Mouse (Mus musculus): ENCODE data around the gene Fam83g. TPM values are rescaled to one million over a fixed set of nuclear protein-coding genes. Genes with fewer than 3 reads are reported as not detected.

The Fam83g gene
- polyA plus RNA-seq, 1 experiment from 2014 or later: not detected

DNA sequence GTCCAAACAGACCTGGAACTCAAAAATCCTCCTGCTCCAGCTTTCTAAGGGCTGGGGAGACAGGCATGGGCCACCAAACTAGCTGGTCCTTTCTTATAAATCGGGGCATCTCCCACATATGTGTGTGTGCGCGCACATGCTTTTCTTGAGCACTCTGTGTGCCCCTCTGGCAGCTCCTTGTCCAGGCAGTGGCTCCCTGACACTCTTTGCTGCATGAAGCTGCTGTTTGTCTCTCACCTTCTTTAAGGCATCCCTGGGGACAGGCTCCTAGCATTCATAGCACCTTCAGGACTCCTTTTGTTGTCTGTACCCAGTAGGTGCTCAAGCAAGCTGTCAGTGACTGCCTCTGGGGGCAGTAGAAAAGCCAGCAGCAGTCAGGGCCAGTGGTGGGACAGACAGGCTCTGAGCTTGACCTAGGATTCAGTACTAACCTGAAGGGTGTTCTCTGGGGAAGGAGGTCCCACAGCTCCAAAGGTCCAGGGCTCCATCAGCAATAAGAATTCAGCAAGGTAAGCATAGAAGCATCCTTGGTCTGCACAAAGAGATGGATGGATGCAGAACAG lies 25.4 kb upstream of the Fam83g start:
- Histone ChIP-seq H3K79me2 (ENCODE audit: inconsistent target) (no peaks in the 10 kb centered on the region), H3K27ac (no peak overlapping the region), H3K4me3 (ENCODE audit: inconsistent target) (no peak overlapping the region), H3K36me3 (ENCODE audit: inconsistent target) (no peaks in the 10 kb centered on the region)
- 93% methylated on average over 3 of the region's 3 CpGs for WGBS (ENCODE audit: missing documents)

DNA sequence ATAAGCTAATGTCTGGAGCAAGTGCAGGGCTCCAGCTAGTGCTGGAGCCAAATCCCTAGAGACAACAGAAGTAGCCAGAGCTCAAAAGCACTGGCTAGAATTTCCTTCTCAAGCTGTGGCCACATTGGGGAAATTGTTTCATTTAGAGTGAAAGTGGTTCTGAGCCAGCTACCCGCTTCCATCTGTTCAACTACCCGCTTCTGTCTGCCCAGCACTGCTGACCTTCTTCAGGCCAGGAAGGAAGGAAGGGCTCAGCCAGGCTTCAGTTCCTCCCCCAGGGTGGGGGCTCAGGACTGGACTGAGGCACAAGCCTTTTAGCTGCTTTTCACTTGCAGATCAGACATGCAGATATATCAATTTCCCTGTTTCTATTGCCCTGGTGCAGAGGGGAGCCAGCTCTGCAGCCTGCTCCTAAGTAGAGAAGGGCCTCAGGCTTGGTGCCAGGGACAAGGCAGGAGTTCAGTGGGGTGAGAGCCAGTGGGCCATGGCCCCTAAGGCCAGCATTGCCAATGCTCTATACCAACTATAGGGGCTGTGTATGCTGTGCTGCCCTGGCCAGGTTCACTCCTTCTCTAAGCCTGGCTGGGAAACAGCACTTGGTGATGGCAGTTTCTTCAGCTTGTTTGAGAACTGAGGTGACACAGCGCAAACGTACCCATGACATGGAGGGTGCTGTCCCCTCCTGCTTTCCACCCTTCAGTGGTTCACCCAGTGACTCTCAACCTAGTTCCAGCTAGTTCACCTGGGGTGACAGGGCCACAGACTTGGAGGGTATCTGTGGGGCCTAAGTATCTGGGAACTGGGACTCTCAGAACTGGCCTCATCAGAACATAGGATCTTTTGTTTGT lies 24.7 kb upstream of the Fam83g start:
- H3K27ac ChIP-seq: no peak overlapping the region

DNA sequence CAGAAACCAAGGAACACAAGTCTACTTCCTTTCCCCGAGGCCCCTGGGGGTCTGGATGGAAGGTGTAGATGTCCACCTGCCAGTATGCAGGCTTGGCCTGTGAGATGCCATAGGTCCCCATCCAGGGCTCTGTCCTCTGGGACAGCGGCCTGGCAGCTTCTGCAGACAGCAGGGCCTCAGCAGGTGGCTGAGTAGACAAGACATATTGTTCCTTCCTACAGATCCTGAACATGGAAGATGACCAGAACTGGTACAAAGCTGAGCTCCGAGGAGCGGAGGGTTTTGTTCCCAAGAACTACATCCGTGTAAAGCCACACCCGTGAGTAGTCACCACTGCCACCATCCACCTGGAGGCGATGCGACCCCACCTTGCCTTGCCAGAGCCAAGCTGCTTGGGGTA lies 23.9 kb upstream of the Fam83g start:
- H3K27ac ChIP-seq: no peak overlapping the region

More for the DNA sequence above, 24.7 kb upstream of the Fam83g start:
- 65% methylated on average over 4 of the region's 4 CpGs for WGBS (ENCODE audit: missing documents)
- Histone ChIP-seq H3K36me3 (ENCODE audit: inconsistent target) (no peaks in the 10 kb centered on the region), H3K79me2 (ENCODE audit: inconsistent target) (no peaks in the 10 kb centered on the region), H3K4me3 (ENCODE audit: inconsistent target) (no peak overlapping the region)

DNA sequence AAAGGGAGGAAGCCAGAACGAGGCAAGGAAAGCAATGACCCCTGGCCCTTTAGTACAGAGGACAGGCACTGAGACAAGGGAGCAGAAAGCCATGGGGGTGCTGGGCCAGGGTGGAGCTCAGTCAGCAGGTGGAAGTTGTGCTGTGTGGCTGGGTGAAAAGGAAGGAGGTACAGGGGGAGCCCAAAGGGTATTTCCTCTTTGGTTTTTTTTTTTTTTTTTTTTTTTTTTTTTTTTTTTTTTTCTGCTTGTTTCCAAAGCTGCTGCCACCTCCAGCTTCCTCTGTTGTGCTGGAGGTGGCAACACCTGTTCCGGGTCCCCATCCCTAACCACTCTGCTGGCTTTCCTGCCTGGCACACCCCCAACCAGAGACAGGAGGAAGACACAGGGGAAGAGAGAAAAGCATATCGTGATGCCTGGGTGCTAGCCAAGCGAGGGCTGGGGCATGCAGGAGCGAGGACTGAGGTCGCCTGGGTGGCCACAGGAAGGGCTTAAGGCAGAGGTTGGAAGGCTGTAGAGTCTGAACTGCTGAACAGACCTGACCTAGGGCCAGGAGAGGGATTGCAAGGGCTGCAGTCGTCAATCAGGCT lies 23.0 kb upstream of the Fam83g start:
- no peak overlapping the region for H3K27ac ChIP-seq
- H3K79me2 ChIP-seq (ENCODE audit: inconsistent target): no peaks in the 10 kb centered on the region
- no peaks in the 10 kb centered on the region for H3K36me3 ChIP-seq (ENCODE audit: inconsistent target)
- 46% methylated on average over 7 of the region's 7 CpGs for WGBS (ENCODE audit: missing documents)
- no peak overlapping the region for H3K4me3 ChIP-seq (ENCODE audit: inconsistent target)

More for the DNA sequence above, 23.9 kb upstream of the Fam83g start:
- H3K4me3 ChIP-seq (ENCODE audit: inconsistent target): no peak overlapping the region
- no peaks in the 10 kb centered on the region for H3K79me2 ChIP-seq (ENCODE audit: inconsistent target)
- no peaks in the 10 kb centered on the region for H3K36me3 ChIP-seq (ENCODE audit: inconsistent target)
- 87% methylated on average over 8 of the region's 8 CpGs for WGBS (ENCODE audit: missing documents)

DNA sequence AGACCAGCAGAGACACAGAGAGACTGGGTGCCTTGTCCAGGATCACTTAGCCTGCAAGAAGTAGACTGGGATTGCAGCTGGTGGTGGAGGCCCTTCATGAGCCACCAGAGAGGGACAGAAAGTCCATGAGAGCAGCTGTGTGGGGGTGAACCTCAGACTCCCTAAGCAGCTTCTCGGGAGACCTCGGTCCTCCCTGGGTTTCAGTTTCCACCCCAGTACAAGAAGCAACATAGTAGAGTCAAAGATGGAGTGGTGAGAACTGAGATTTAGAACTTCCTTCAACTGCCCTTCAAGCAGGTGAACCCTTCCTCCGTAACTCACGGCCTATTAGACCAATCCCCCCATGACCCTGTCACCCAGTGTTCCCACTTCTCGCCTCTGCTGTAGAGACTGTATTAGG lies 21.7 kb upstream of the Fam83g start:
- no peaks in the 10 kb centered on the region for H3K36me3 ChIP-seq (ENCODE audit: inconsistent target)
- H3K4me3 ChIP-seq (ENCODE audit: inconsistent target): no peak overlapping the region
- no peaks in the 10 kb centered on the region for H3K79me2 ChIP-seq (ENCODE audit: inconsistent target)
- H3K27ac ChIP-seq: no peak overlapping the region
- 95% methylated on average over 5 of the region's 5 CpGs for WGBS (ENCODE audit: missing documents)

DNA sequence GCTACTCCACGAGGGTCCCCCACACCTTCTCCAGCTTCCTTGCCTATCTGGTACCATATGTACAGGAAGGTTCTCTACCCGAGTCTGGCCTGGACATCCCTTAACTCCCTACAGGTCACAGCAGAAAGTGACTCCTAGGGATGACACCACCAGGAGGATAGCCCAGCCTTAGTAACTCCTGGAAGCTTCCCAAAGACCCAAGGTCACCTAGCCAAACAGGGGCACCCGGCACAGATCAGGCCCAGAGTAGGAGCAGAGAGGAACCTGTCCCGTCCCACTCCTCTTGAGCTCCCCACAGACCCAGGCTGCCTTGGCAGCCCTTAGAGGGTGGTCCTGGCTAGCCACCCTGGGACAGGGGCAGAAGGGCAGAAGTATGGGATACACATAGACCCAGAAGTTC lies 18.5 kb upstream of the Fam83g start:
- H3K36me3 ChIP-seq (ENCODE audit: inconsistent target): no peaks in the 10 kb centered on the region
- WGBS (ENCODE audit: missing documents): 85% methylated on average over 4 of the region's 4 CpGs

DNA sequence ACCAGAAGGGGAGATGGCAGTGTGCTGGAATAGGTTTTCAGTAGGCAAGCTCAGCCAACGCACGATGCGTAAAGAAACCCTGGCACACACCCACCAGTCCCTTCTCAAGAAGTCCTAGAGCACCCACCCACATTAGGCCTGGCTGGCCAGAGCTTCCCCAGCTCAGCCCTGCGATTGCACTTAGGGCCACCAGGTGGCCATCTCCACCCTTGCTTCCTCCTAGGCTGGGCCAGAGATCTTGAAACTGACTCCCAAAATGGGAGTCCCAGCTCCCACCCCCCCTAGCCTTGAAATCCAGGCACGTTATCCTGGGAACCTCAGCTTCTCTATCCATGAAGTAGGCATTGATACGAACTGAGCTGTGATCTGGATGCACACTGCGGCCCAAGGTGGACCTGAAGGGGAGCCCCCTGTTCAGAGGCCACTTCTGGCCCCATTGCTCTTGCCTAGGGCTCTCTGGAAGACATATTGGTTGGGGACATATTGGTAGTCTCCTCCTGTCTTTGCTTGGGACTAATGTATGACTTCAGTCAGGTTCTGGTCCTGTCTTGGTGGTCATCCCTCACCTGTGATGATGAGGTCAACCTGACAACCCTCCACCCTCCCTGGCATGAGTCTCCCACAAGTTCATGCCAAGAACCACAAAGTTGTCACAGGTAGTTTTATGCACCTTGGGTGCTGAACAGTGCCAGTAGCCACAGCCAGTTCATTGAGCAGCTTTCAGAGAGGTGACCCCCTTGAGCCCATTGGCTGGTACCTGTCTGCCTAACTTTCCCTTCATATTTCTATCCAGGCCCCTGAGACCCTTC lies 17.7 kb upstream of the Fam83g start:
- Histone ChIP-seq H3K4me3 (ENCODE audit: inconsistent target) (no peak overlapping the region), H3K79me2 (ENCODE audit: inconsistent target) (no peaks in the 10 kb centered on the region), H3K27ac (no peak overlapping the region), H3K36me3 (ENCODE audit: inconsistent target) (no peaks in the 10 kb centered on the region)
- WGBS (ENCODE audit: missing documents): 62% methylated on average over 7 of the region's 7 CpGs

More for the DNA sequence above, 18.5 kb upstream of the Fam83g start:
- H3K4me3 ChIP-seq (ENCODE audit: inconsistent target): no peak overlapping the region
- H3K27ac ChIP-seq: no peak overlapping the region
- H3K79me2 ChIP-seq (ENCODE audit: inconsistent target): no peaks in the 10 kb centered on the region

DNA sequence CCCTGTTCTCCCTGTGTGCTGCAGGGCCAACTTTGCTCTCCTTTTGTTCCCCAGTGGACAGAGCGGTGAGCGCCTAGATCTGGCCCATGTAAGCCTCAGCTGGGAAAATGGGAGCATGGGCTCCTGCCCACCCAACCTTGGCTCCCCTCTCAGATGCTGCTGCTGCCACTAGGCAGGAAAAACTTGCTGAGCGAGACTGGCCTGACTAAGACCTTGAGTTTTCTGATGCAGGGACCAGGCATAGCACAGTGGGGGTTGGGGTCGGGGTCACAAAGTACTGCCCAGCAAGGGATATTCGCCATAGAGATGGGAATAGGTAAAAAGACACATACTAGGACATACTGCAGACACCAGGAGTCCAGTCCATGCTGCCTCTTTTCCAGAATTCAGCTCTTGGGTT lies 16.6 kb upstream of the Fam83g start:
- 95% methylated on average over 5 of the region's 5 CpGs for WGBS (ENCODE audit: missing documents)
- Histone ChIP-seq H3K27ac (no peak overlapping the region), H3K36me3 (ENCODE audit: inconsistent target) (no peaks in the 10 kb centered on the region), H3K79me2 (ENCODE audit: inconsistent target) (no peaks in the 10 kb centered on the region), H3K4me3 (ENCODE audit: inconsistent target) (no peak overlapping the region)

DNA sequence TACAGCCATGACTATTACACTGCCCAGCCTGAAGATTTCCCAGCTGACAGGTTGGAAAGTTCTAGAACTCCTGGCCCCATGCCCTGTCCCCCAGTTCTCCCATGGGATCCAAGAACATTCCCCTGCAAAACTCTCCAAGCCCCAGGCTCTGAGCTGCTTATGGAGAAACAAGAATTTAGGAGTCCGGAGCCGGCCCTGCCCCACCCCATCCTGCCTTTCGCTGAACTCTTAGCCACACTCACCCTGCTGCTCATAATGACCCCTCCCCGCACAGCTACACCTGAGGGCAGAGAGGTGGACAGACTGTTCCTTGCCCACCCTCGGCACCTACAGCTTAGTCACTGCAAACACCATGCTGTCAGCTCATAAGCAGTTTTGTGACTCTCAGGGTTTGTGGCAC lies 16.1 kb upstream of the Fam83g start:
- Histone ChIP-seq H3K79me2 (ENCODE audit: inconsistent target) (no peaks in the 10 kb centered on the region), H3K4me3 (ENCODE audit: inconsistent target) (no peak overlapping the region), H3K36me3 (ENCODE audit: inconsistent target) (no peaks in the 10 kb centered on the region), H3K27ac (no peak overlapping the region)
- 93% methylated on average over 5 of the region's 5 CpGs for WGBS (ENCODE audit: missing documents)

DNA sequence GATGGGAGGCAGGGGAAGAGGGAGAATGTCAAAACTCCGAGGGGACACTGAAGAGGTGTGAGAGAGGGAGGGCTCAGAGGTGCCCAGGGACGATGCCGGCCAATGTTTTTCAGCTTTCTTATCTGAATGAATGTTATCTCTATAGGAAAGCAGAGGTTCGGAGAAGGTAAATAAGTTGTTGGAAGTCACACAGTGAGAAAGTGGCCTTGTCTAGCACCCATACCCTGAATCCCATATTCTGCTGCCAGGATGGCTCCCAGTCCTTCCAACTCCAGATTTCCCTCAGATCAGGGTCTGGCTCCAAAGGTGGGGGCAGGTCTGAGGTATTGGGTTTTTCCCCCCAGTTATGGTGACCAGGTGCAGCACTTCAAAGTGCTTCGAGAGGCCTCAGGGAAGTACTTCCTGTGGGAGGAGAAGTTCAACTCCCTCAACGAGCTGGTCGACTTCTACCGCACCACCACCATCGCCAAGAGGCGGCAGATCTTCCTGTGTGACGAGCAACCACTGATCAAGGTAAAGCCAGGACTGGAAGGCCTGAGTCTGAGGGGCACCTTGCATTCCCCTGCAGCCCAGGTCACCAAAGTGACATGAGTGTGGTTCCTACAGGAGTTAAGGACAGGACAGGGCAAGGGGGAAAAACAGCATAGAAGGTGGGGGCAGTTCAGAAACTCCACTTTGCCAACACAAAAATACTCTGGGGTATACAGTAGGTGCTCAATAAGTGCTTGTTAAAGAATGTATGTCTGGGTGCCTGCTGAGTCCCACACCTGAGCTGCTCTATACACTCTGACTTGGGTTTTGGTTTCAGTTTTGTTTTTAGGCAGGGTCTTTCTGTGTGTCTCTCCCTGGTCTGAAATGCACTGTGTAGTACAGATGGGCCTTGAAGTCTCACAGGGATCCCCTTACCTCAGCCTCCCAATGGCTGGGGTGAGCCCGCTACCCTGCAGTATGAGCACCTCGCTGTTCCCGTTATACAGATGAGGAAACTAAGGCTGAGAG lies 14.1 kb upstream of the Fam83g start:
- 69% methylated on average over 14 of the region's 14 CpGs for WGBS (ENCODE audit: missing documents)
- Histone ChIP-seq H3K27ac (no peak overlapping the region), H3K4me3 (ENCODE audit: inconsistent target) (no peak overlapping the region), H3K36me3 (ENCODE audit: inconsistent target) (no peaks in the 10 kb centered on the region), H3K79me2 (ENCODE audit: inconsistent target) (no peaks in the 10 kb centered on the region)

DNA sequence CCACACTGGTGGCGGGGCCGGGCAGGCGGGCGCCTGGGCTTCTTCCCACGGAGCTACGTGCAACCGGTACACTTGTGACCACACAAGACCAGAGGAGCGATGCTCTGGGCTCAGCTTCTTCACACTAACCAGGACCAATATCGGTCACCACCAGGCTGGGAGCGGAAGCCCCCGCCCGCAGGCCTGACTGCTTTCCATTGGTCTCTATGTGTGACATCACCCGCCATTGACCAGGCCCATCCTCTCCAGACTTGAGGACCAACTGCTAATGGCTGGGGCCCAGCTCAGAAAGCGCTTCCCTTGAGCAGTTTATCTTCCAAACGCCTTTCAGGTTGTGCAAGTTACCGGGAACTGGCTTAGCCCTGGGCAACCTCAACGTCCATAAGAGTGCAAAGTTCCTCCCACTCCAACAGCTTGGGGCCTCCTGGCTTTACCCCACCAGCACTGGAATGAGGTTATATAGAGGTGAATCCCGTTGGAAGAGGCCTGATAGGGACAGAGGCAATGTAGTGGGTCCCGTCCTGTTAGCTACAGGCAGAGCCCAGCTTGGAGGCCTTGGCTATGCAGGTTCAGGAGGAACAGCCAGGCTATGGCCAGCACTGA lies 12.0 kb upstream of the Fam83g start:
- no peaks in the 10 kb centered on the region for H3K36me3 ChIP-seq (ENCODE audit: inconsistent target)
- no peak overlapping the region for H3K27ac ChIP-seq
- no peak overlapping the region for H3K4me3 ChIP-seq (ENCODE audit: inconsistent target)
- H3K79me2 ChIP-seq (ENCODE audit: inconsistent target): no peaks in the 10 kb centered on the region
- WGBS (ENCODE audit: missing documents): 97% methylated on average over 19 of the region's 19 CpGs

DNA sequence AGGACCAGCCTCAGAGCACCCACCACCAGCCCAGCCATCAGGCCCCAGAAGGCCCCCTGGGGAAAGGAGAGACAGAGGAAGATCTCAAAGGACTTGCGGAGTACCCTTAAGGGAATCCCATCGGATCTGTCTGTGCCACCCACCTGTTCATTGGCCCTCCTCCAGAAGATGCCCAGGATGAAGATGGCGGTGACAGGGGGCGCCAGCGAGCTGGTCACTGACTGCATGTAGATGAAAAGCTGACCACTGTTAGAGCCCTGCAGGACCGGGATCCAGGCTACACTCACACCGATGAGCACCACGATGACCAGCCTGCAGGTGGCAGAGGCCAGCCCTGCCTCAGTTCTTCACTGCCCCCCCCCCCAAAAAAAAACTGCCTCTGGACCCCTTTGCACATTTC lies 10.2 kb upstream of the Fam83g start:
- Histone ChIP-seq H3K4me3 (ENCODE audit: inconsistent target) (no peak overlapping the region), H3K27ac (no peak overlapping the region), H3K79me2 (ENCODE audit: inconsistent target) (no peaks in the 10 kb centered on the region), H3K36me3 (ENCODE audit: inconsistent target) (no peaks in the 10 kb centered on the region)
- WGBS (ENCODE audit: missing documents): 69% methylated on average over 8 of the region's 8 CpGs

DNA sequence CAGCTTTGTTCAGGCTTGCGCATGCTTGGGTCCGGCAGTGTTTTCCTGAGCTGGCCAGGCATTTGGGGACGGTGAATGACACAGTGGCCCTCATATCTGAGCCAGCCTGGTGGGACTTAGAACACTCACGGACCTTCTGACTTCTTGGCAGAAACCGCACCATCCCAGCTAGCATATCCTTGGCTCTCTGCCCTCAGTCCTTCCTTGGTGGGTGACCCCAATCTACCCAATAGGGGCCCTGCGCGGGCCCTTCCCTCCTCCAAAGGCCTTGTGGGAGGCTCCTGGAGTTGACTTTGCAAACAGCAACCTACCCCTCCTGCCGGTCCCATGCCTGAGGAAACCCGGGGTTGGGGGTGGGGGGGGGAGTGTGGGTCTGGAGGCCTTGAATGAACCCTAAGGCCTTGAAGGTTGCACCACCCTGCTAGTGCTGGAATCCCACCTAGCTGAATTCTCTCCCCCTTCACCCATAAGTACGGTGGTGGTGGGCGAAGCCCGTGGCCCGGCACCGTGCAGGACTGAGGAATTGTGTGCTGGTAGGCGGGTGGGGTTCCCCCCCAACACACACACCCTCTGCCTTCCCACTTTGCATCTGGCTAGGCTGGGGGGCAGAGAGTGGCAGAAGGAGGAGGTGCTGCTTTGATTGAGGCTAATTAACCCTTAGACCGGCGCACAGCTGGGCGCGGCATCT lies 9.6 kb upstream of the Fam83g start:
- Histone ChIP-seq H3K27ac (no peak overlapping the region), H3K4me3 (ENCODE audit: inconsistent target) (no peak overlapping the region), H3K79me2 (ENCODE audit: inconsistent target) (no peaks in the 10 kb centered on the region), H3K36me3 (ENCODE audit: inconsistent target) (no peaks in the 10 kb centered on the region)
- WGBS (ENCODE audit: missing documents): 67% methylated on average over 17 of the region's 19 CpGs

Measured in macrophage (primary cell).